Mouse (Mus musculus): Measurements from ENCODE around the gene Sept1.

- TF ChIP-seq POLR2A (IDR thresholded peaks at IDR 0.05; ENCODE audit: insufficient read length, low read depth) (no peak), E2F4 (IDR thresholded peaks at IDR 0.05; ENCODE audit: insufficient read depth) (no peak)
These were observed 38.8 kb downstream of the Sept1 start for GRCm38 (mm10) chr7:127194011-127194632.

Data from myocyte (in vitro differentiated cells).